Mouse (Mus musculus) adipose tissue, adult 10 weeks (tissue): ENCODE data around the gene Gabra6. TPM values are rescaled to one million over a fixed set of nuclear protein-coding genes. Genes with fewer than 3 reads are reported as not detected.

Experiments used
- polyA plus RNA-seq: library from polyadenylated mRNA; stranded (reverse); fragments of 350-450 nt; fragmentation: Illumina TruSeq; extraction: RNeasy Lipid Tissue Mini Kit (QIAGEN cat#74804); gene quantifications from one replicate; pipeline ENCODE4 v1.2.3, GENCODE M21; 2014; ENCODE audit warnings: low read depth, low replicate concordance

The Gabra6 gene
- not detected for polyA plus RNA-seq

DNA sequence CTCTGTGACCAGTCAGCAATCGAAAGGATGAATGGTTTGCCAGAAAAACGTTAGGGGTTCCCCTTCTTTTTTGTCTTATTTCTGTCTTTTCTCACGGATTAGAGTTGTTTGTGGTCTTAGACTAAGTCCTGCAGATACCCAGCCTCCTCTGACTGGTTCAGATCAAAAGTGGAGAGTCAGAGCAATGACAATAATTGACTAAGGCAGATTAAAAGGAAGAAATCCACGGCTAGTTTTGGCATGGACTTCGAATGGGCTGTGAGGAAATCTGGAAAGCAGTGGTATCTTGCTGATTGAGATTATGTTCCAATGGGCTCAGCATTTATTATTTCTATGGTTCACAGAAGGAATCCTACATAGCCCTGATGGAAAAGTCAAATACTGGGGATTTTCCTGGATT is at the start of gene Gabra6:
Gene Gabra6 (minus strand): TSS at position 191 of the 400 bp plus-strand sequence.

Other genes with a start within 250 kb of the Gabra6 start
- not detected for gene Gabra1, start 138.1 kb downstream of the Gabra6 start, polyA plus RNA-seq
- not detected for gene Gabrb2, start 98.7 kb upstream of the Gabra6 start, polyA plus RNA-seq